Comparison of ENCODE assay signal across 10 mouse cellular contexts in genomic region chr2:6923738-6924474, GRCm38 (mm10).
A peak's percentile ranks its signal among the peaks of the same experiment; 100 is the strongest.
DNase-seq lines count a peak whose midpoint lies in the region; ATAC-seq and TF ChIP-seq lines count a peak whose summit lies in the region.
"Had no signal": no experiment of that assay in that cellular context is flagged by ENCODE, and none has a peak within 500 bp of the region (broad histone marks: within the 10 kb centered on the region; RNA-seq: fewer than 3 reads in every experiment).

No protein-coding gene starts in this region.

- TF ChIP-seq CTCF in layer of hippocampus, adult 2 months (conservative IDR thresholded peaks at IDR 0.05), result no peak

- H3K4me3 ChIP-seq in layer of hippocampus, adult 2 months, result no peak overlapping the region
- H3K4me3 ChIP-seq: liver, embryonic 15.5 days had no signal

- DNase-seq in layer of hippocampus, adult 2 months (ENCODE audit: low spot score in 2 of 2), result no peak
- no peak for DNase-seq in layer of hippocampus, postnatal 25 days (ENCODE audit: extremely low spot score in 1 of 2, low spot score in 1 of 2)
- DNase-seq in cerebellum, postnatal 14 days, result peak; percentile 39 to 43
- peak; percentile 71 for DNase-seq in embryo, embryonic 11 days
- peak; percentile 6 to 21 for DNase-seq in kidney, postnatal 36 days
- no peak for DNase-seq in T-cell, adult 2 months (ENCODE audit: low spot score)
- DNase-seq: gastrocnemius, postnatal 14 days; thymus, postnatal 36 days had no signal

- ATAC-seq in inflammation-experienced regulatory T-cells, adult 6 months, result no peak

- peak overlapping the region; percentile 62 for H3K27ac ChIP-seq in layer of hippocampus, adult 2 months
- H3K27ac ChIP-seq: liver, embryonic 15.5 days had no signal

Comparison
In these comparisons a context has a peak if more than half of its experiments do, and no peak if none do; other contexts are left out.
1. DNase-seq: peak in cerebellum, postnatal 14 days (2 of 2), embryo, embryonic 11 days (single experiment) and kidney, postnatal 36 days (2 of 2); none in layer of hippocampus, adult 2 months (0 of 2), layer of hippocampus, postnatal 25 days (0 of 2) and T-cell, adult 2 months (single experiment).